Mouse (Mus musculus) lung, postnatal 0 days (tissue): ENCODE measurements around the gene Lzts3.

Experiments
- CTCF ChIP-seq: IDR thresholded peaks from 2 replicates; pipeline ENCODE4 v1.5.1; 2016; ENCODE audit warnings: antibody characterized with exemption, mild to moderate bottlenecking
- EP300 ChIP-seq: IDR thresholded peaks from 2 replicates; pipeline ENCODE4 v1.6.1; 2016; ENCODE audit warnings: antibody characterized with exemption, mild to moderate bottlenecking, control low read depth

DNA sequence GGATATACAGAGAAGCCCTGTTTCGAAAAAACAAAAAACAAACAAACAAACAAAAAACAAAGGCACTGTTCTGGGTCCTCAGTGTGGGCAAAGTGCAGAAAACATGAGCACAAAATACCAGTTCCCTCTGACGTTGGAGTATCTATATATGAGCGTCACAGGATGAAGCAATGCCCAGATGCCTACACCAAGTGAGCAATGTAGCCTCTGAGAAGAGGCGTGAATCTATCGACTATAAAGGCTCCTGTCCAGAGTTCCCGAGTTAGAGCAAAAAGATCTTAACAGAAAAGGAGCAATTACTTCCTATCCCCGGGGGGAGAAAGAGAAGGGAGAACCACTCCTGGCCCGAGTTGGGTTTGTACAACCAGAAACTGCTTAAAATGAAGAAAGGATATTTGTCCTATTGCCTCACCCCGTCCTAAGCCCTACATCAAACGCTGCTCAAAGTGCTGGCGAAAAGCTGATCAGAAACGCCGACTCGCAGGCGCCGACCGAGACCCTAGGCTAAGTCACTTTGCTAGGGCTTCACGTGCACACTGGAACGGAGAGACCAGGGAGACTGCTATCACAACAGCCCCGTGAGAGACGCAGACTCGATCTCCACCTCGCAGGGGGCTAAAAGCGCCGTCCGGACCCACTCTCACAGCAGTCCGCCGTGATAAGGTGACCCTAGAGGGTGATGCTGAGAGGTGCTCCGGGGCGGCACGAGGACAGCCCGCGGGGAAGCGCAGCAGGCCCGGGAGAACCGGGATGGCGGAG lies 13.3 kb downstream of the Lzts3 start:
- TF ChIP-seq CTCF, result no peak
- TF ChIP-seq EP300, result no peak
